Mouse (Mus musculus) v-Abl transformed pro-B cells (cell line): ENCODE results near the gene Ptcra.
"Not testable (repeated sequence)": the region's sequence is repeated elsewhere in the genome, so short reads cannot be mapped to it uniquely, and the experiment has no call there.

Source experiments
- in situ Hi-C, 2 experiments: fragments of 400-800 bp; cut with MboI; formaldehyde crosslinking; loops; one replicate each; pipeline ENCODE4 v1.15.1; 2025; ENCODE audit not compliant: unreplicated experiment in 2 of 2

Gene Ptcra

DNA sequence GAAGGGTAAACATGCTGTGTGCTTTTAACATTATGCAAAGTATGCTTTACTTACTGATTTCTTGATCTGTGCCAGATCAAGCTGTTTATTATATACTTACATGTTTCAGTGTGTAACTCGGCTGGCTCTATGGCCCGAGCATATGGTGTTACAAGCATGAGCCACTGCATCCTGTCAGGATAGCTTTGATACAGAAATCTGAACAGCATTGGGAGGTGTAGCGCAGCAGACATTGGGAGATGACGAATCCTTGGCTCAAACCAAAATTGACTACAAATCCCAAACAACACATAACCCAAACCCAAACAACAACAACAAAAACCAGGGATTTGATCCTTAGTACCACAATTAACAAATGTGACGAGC lies 8.5 kb upstream of the Ptcra start:
- in situ Hi-C loops, result loop anchor here (5.0 to 10.0 kb wide), 2 partner anchors 35 to 127 kb away; partner anchors contain the start of genes Klc4 (in 1 of the 2) and Mrpl2 (in 1 of the 2)

DNA sequence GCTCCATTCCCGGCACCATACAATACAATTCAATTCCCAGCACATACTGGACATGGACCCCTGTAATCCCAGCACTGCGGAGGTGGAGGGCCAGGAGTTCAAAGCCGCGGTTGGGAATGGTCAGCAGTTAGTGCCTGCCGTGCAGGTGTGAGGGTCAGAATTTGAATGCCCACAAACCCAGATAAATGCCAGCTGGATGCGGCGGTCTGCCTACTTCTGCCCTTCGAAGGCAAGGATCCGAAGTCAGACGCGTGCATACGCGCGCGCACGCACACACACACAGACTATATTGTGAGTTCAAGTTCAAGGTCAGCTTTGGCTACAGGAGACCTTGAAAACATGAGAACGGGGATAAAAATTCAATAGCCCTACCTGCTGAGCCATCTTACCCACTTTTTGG lies 8.1 kb upstream of the Ptcra start:
- in situ Hi-C loops, result loop anchor here (5.0 to 10.0 kb wide), 2 partner anchors 34 to 127 kb away; partner anchors contain the start of genes Klc4 (in 1 of the 2) and Mrpl2 (in 1 of the 2)

DNA sequence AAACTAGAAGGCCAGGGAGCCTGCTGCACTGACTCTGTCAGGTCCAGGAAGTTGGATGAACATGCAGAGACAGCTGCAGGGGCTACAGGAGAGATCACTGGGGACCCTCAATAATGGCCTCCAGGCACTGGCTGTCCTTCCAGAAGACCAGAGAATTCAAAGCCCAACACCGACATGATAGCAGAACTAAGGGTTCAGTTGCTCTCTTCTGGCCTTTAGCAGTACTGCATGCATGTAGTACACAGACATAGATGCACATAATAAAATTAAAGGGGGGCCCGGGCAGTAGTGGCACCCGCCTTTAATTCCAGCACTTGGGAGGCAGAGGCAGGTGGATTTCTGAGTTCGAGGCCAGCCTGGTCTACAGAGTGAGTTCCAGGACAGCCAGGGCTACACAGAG lies 7.5 kb upstream of the Ptcra start:
- in situ Hi-C loops, result loop anchor here (5.0 to 10.0 kb wide), 2 partner anchors 34 to 126 kb away; partner anchors contain the start of genes Klc4 (in 1 of the 2) and Mrpl2 (in 1 of the 2)

GRCm38 (mm10) chr17:46770546-46770945 lies 7.0 kb upstream of the Ptcra start:
- in situ Hi-C loops, result loop anchor here (5.0 to 10.0 kb wide), 2 partner anchors 33 to 126 kb away; partner anchors contain the start of genes Klc4 (in 1 of the 2) and Mrpl2 (in 1 of the 2)

- in situ Hi-C loops, result no loop called here
Observed at GRCm38 (mm10) chr17:46767868-46768267, 4.4 kb upstream of the Ptcra start.

GRCm38 (mm10) chr17:46764916-46765315 lies 1.4 kb upstream of the Ptcra start:
- in situ Hi-C loops, result not testable (repeated sequence)

DNA sequence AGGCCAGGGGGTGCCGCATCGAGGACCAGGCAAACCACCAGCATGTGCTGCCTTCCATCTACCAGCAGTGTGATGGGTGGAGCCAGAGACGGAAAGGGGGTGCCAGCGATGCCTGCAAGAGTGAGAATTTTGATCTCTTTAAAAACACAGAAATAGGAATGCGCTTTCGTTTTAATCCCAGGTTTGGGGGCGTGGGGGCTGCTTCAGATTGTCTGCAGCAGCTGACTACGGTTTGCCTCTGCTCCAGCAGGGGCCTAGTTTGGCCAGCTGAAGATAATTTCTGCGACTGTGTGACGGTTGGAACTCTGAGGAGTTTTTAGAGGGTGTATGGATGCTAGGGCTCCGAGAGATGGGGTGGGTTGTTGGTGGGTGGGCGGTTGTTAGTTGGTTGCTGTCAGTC lies 4.8 kb downstream of the Ptcra start:
- in situ Hi-C loops, result no loop called here

- in situ Hi-C loops, result no loop called here
Observed at GRCm38 (mm10) chr17:46751794-46752556, 11.5 kb downstream of the Ptcra start, which contains the start of gene Cnpy3. Cnpy3 (minus strand) TSS chr17:46752214.

DNA sequence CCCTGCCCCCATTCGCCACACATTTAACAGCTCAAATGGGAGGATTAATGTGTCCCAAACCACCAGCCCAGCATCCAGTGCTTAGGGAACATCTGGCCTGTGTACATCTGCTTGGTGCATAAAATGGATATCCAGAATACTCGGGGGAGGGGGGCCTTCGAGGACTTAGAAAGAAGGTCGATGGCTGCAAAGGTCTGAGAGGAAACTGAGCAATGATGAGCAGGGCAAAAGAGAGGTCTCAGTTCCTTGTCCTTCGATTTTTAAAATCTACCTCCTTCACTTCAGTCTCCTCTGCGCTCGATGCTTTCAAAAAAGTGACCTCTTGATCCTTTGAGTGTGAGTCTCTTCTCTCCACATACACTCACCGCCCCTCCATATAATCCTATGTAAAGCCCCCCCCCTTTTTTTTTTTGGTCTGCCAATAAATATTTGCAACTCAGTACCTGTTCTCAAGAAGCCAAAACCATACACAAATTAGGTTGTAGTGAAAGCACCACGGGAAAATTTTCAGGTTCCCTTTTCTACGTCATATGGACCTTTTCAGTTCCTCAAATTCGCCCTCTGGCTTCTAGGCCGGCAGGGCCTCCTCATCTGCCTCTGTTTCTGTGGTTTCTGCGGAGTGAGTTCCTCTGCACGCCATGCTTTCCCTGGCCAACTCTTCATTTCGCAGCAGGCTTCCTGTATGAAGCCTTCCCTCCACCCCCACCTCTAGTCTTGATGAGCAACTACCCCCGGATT lies 12.3 kb downstream of the Ptcra start:
- in situ Hi-C loops, result no loop called here

GRCm38 (mm10) chr17:46750580-46750979 lies 12.9 kb downstream of the Ptcra start:
- in situ Hi-C loops, result no loop called here

- in situ Hi-C loops, result no loop called here
Observed at GRCm38 (mm10) chr17:46749282-46749681, 14.2 kb downstream of the Ptcra start.

- in situ Hi-C loops, result no loop called here
Observed at GRCm38 (mm10) chr17:46747806-46748205, 15.7 kb downstream of the Ptcra start.

GRCm38 (mm10) chr17:46747234-46747633 lies 16.3 kb downstream of the Ptcra start:
- in situ Hi-C loops, result no loop called here

- in situ Hi-C loops, result no loop called here
Observed at GRCm38 (mm10) chr17:46745506-46745905, 18.0 kb downstream of the Ptcra start.

- in situ Hi-C loops, result no loop called here
Observed at GRCm38 (mm10) chr17:46742986-46743385, 20.5 kb downstream of the Ptcra start.

DNA sequence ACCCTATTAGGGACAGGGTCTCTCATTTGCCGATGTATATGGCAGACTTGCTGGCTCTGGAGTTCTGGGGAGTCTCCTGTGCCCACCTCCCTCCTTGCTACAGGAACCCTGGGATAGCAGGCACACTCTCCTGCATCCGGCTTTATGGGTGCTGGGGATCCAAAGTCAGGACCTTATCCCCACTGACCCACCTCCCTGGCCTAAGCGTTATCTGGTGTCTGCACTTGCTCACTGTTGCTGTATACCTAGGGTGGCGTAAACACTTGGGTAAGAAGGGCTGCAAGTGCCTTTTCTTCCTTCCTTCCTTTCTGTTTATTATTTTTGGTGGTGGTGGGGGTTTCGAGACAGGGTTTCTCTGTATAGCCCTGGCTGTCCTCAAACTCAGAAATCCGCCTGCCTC lies 22.2 kb downstream of the Ptcra start:
- in situ Hi-C loops, result no loop called here

DNA sequence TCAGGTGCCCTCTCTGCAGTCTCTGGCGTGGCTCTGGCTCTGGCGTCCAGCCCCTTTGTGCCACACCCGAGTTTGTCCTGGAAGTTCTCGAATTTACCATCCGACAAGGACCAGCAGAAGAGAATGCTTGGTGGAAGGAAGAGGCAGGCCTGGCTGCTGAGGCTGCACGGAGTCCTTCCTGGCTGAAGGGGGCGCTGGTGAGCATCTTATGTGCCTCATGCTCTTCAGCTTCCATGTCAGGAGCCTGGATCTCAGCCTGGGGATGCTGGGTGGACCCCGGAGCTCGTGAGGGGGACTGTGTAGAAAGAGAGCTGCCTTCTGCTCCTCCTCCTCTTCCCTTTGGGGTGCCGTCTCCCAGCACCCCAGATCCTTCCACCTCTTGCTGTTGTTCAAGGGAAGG lies 27.4 kb downstream of the Ptcra start:
- in situ Hi-C loops, result loop anchor here in 1 of 2 experiments (5.0 kb wide), 1 partner anchor 36 kb away; the partner anchor contains the start of gene 2310039H08Rik

DNA sequence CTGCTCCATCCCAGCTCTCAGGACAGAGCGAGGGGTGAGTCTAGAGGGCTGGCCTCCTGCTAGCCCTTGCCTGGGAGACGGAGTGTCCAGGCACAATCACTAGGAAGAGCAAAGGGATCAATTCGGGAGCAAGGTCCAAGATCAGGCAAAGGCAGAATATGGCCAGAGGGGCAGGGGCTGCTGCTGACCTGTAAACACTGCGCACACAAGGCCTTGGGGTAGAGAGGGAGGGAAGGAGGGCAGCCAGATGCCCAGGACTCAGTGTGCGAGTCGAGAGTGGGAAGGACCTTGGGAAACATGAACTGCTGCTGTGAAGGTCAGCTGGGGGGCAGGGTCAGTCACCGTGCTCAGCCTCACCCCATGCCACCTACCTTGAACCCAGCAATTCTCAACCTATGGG lies 28.2 kb downstream of the Ptcra start:
- in situ Hi-C loops, result loop anchor here in 1 of 2 experiments (5.0 kb wide), 1 partner anchor 37 kb away; the partner anchor contains the start of gene 2310039H08Rik

DNA sequence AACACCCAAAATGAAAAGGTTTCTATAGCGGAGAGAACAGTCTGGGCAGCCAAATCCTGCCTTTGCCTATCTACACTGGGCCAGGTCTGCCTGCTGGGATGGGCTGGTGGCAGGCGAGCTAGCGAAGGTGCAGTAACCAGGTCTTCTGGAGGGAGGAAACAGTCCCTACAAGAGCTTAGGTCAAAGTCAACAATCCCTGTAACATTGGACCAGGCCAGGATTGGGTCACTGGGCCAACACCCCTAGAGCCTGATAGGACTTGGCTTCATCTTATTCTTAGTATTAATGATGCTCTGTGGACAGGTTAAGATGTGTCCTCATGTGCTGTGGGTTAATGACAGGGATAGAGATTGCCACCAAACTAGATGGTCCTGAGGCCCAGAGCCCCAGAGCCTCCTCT lies 29.5 kb downstream of the Ptcra start:
- in situ Hi-C loops, result no loop called here

DNA sequence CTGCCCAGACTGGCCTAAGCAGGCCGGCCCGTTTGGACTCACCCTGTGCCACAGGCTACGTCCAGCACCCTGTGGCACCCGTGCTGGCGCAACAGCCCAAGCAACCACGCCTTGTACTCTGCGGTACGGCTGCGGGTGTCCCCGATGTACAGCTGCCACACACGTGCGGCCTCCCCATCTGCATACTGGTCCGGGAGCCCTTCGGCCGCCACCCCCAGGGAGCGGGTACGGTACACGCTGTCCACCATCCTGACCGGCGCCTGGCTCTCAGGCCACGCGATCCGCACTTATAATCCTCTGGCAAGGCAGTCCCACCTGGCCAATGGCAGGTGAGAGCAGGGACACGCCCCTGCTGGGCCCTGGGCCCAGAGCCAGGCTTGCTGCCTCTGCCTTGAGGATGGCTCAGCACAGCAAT lies 34.6 kb downstream of the Ptcra start, which contains the start of gene Gnmt:
Gnmt (minus strand) TSS at position 265 of the 415 bp plus-strand sequence.
- in situ Hi-C loops, result no loop called here

DNA sequence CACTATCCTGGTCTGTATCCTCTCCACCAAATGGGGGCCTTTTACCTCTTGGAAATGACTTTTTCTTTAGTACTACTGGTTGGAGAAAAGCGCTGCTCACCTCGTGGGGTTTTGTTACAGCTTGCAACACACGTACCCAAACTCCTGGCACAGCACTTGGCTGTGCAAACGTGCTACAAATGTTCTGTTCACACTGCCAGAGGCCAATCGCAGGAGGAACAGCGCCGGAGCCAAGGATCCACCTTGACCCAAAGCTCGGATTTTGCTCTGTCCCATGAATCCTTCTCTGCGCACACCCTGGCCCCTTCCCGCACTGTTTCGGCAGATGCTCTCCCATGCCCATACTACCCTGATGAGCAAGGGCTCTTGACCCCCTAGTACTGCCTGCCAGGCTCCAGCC lies 35.0 kb downstream of the Ptcra start:
- in situ Hi-C loops, result no loop called here
